Mouse (Mus musculus) neural tube, embryonic 14.5 days (tissue): ENCODE measurements at regions not wholly inside any gene's neighbourhood (a gene's known extent, or its start where the extent isn't known, plus 50 kb on each side); places are given as distances from the start of the nearest gene placed in this dataset.

Source experiments
- ATAC-seq: fragments of 200-750 bp; cut with Nextera tagmentation; 2 replicates; pipeline ENCODE4 v1.8.0; 2017; ENCODE audit warnings: low read depth, mild to moderate bottlenecking, moderate TSS enrichment, moderate library complexity
- H3K27ac ChIP-seq: fragments of 300-500 bp; sonication (generic); 2 replicates; pipeline ENCODE4 v1.5.1; 2014; ENCODE audit warnings: low read depth, mild to moderate bottlenecking, control low read depth, low read length, moderate library complexity, mixed read lengths
- H3K27me3 ChIP-seq: fragments of 300-500 bp; sonication (generic); 2 replicates; pipeline ENCODE4 v1.6.1; 2014; ENCODE audit warnings: low read length; ENCODE audit not compliant: control insufficient read depth, insufficient read depth
- H3K36me3 ChIP-seq: fragments of 300-500 bp; sonication (generic); 2 replicates; pipeline ENCODE4 v1.6.1; 2014; ENCODE audit warnings: low read length, mixed read lengths; ENCODE audit not compliant: control insufficient read depth, insufficient read depth
- H3K4me1 ChIP-seq: fragments of 300-500 bp; sonication (generic); 2 replicates; pipeline ENCODE4 v1.6.1; 2014; ENCODE audit warnings: low read length; ENCODE audit not compliant: control insufficient read depth, insufficient read depth
- H3K4me2 ChIP-seq: fragments of 300-500 bp; sonication (generic); 2 replicates; pipeline ENCODE4 v1.6.1; 2014; ENCODE audit warnings: mild to moderate bottlenecking, low read depth, low read length, control low read depth
- H3K4me3 ChIP-seq: fragments of 300-500 bp; sonication (generic); 2 replicates; pipeline ENCODE4 v1.5.1; 2014; ENCODE audit warnings: low read depth, low read length, control low read depth, mixed read lengths
- H3K9ac ChIP-seq: fragments of 300-500 bp; sonication (generic); replicated peaks from 2 replicates; pipeline ENCODE4 v1.6.1; 2014; ENCODE audit warnings: low read depth, mild to moderate bottlenecking, control low read depth, low read length, mixed read lengths
- H3K9me3 ChIP-seq: fragments of 300-500 bp; sonication (generic); 2 replicates; pipeline ENCODE4 v1.6.1; 2016; ENCODE audit warnings: low read length; ENCODE audit not compliant: control insufficient read depth
- WGBS: fragments of 180-500 bp; shearing (Covaris S2); extraction: QIAGEN DNeasy Blood & Tissue Kit; methylation state at CpG from one replicate; pipeline ENCODE4 v1.1.7; 2014; 5-methylcytosine and 5-hydroxymethylcytosine counted together

DNA sequence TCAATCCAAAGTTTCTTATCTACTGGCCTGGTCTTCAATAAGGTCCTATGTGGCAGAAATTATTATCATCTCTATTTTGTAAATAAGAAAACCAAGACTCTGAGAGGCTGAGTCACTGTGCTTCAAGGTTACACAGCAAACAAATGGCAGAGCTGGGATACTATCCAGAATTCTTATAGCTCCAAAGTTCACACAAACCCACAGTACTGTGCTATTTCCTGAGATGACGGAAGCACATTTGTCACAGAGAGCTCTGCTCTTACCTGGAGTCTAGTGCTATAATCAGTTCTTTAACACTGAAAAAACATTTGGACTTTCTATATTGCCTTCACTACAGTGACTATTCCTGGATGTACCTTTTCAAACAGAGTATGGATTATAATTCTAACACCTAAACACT is 654.7 kb upstream of the Brinp1 start:
- H3K9me3 ChIP-seq = no peaks in the 10 kb centered on the region
- H3K36me3 ChIP-seq = no peaks in the 10 kb centered on the region
- no peak overlapping the region for H3K4me3 ChIP-seq
- WGBS = 95% methylated on average over 1 of the region's 1 CpGs
- no peak overlapping the region for H3K27ac ChIP-seq
- ATAC-seq = no peak
- no peak overlapping the region for H3K9ac ChIP-seq
- no peaks in the 10 kb centered on the region for H3K4me1 ChIP-seq
- H3K4me2 ChIP-seq = no peak overlapping the region
- no peaks in the 10 kb centered on the region for H3K27me3 ChIP-seq

DNA sequence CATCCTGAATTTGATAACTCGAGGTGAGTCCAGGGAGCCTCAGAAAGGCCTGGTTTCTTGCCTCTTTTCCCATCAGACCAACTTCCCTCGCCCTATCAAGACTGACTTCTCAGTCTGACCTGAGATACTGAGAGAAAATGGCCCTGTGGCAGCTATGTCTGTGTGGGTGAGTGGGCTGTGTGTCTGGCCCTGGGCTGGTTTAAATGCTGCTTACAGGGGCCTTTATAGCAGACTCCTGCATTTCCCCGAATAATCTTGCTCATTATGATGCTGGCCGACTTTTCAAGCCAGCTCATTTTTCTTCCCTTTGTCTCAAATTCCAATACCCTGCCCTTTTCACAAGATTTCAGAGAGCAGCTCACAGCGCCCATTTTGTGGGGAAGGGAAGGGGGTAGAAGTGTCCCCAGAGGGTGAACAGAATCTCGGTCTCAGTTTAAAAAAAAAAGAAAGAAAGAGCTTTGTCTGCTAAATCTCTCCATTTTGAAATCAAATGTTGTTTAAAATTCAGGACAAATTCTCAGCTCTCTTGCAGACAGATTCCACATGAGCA is 642.9 kb upstream of the Brinp1 start:
- H3K9me3 ChIP-seq = no peaks in the 10 kb centered on the region
- H3K27me3 ChIP-seq = no peaks in the 10 kb centered on the region
- H3K27ac ChIP-seq = no peak overlapping the region
- H3K4me1 ChIP-seq = no peaks in the 10 kb centered on the region
- no peaks in the 10 kb centered on the region for H3K36me3 ChIP-seq
- H3K4me3 ChIP-seq = no peak overlapping the region
- WGBS = 40% methylated on average over 6 of the region's 6 CpGs
- no peak overlapping the region for H3K9ac ChIP-seq
- ATAC-seq = no peak; the same call in 1 of the 2 replicates
- H3K4me2 ChIP-seq = no peak overlapping the region

DNA sequence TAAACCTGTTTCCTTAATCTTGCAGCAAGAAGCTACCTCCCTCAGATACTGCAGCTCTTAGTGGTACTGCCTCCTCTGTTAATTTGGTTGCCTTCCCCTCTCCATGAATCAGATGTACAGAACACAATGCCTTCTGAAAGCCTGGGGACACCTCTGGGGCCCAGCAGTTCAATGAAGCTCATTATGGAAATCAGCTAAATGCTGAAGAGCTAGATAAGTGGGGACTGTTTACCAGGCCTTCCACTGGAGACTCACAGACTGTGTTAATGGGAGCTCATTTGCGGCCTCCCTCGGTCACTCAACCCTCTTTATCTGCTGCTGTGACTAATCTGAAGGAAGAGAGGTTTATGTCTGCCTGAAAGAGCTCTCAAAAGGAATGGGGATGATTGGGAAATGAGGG is 639.8 kb upstream of the Brinp1 start:
- no peaks in the 10 kb centered on the region for H3K27me3 ChIP-seq
- no peaks in the 10 kb centered on the region for H3K36me3 ChIP-seq
- 34% methylated on average over 2 of the region's 2 CpGs for WGBS
- no peak overlapping the region for H3K4me2 ChIP-seq
- no peak overlapping the region for H3K4me3 ChIP-seq
- H3K9me3 ChIP-seq = no peaks in the 10 kb centered on the region
- H3K4me1 ChIP-seq = no peaks in the 10 kb centered on the region
- peak; percentile 38; the same call in 1 of the 2 replicates for ATAC-seq
- no peak overlapping the region for H3K9ac ChIP-seq
- H3K27ac ChIP-seq = no peak overlapping the region

DNA sequence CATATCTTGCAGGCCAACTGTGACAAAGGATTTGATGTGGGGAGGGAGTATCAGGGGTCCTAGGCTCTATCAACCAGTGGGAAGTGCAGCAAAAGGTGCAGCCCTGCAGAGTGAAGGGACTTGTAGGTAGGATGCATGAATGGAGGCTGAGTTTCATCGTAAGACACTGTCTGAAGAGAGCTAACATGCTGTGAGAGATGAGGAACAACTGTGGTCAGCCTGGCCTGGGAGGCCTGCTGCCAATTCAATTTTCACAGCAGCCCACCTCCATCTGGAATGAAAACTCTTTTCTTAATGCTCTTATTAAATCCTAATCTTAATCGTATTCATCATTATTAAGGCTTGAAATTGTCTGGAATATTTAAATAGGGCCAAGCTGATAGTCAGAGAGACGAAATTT is 622.1 kb upstream of the Brinp1 start:
- Histone ChIP-seq H3K9me3 (no peaks in the 10 kb centered on the region), H3K36me3 (no peaks in the 10 kb centered on the region), H3K9ac (no peak overlapping the region), H3K4me3 (no peak overlapping the region), H3K4me2 (no peak overlapping the region), H3K27me3 (no peaks in the 10 kb centered on the region), H3K27ac (no peak overlapping the region), H3K4me1 (no peaks in the 10 kb centered on the region)
- ATAC-seq = no peak
- 83% methylated on average over 3 of the region's 3 CpGs for WGBS

DNA sequence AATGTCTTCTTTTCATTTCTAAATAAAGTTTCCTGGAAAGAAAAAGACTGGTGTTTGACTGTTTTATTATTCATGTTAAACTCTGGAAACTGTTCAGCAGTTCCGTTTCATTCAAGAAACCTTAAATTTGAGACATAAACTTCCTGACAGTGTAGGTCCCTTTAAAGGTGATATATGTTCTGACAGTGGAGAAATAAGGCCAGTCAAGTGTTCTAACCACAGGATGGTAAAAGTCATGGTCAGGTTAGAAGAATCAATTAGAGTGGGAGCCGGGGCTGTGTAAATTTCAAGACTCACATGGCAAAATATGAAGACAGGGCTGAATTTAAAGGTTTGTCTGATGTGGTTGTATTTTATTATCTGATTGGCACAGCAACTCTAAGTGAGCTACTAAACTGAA is 593.9 kb upstream of the Brinp1 start:
- Histone ChIP-seq H3K9me3 (no peaks in the 10 kb centered on the region), H3K4me3 (no peak overlapping the region), H3K27me3 (no peaks in the 10 kb centered on the region), H3K4me2 (no peak overlapping the region), H3K4me1 (no peaks in the 10 kb centered on the region), H3K36me3 (no peaks in the 10 kb centered on the region), H3K27ac (no peak overlapping the region), H3K9ac (no peak overlapping the region)
- WGBS = 79% methylated on average over 2 of the region's 2 CpGs
- no peak for ATAC-seq

DNA sequence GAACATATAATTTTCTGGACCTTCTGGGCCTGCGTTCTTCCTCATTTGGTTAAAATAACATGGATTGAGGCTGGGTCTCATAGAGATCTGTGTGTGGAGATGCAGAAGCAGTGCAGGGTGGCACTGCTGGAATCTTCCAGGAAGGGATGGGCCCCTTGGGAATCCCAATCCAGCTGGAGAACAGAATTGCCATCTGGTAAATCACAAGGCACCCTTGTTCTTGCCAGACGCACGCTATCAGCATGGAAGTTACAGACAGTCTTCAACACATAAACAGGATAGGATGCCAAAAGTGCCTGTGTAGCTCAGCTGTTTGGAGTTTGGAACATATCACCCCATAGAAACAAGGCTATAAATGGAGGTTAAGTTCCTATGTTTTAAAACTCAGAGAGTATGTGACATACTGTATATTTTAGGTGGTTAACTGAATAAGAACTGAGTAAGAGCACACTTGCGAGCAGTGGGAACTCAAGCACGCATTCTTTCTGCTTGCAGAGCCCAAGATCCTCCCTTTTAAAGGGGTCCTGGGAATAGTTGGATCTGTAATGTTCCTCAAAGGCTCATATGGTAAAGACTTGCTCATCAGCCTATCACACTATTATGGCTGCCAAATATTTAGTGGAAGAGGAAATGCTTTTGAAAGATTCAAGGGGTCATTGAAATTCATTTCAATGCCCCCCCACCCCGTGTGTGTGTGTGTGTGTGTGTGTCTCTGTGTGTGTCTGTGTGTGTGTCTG is 584.1 kb upstream of the Brinp1 start:
- no peaks in the 10 kb centered on the region for H3K27me3 ChIP-seq
- no peak overlapping the region for H3K9ac ChIP-seq
- ATAC-seq = peak; percentile 61
- 71% methylated on average over 6 of the region's 6 CpGs for WGBS
- no peak overlapping the region for H3K4me3 ChIP-seq
- H3K9me3 ChIP-seq = no peaks in the 10 kb centered on the region
- H3K4me2 ChIP-seq = no peak overlapping the region
- no peaks in the 10 kb centered on the region for H3K4me1 ChIP-seq
- H3K36me3 ChIP-seq = no peaks in the 10 kb centered on the region
- H3K27ac ChIP-seq = no peak overlapping the region

DNA sequence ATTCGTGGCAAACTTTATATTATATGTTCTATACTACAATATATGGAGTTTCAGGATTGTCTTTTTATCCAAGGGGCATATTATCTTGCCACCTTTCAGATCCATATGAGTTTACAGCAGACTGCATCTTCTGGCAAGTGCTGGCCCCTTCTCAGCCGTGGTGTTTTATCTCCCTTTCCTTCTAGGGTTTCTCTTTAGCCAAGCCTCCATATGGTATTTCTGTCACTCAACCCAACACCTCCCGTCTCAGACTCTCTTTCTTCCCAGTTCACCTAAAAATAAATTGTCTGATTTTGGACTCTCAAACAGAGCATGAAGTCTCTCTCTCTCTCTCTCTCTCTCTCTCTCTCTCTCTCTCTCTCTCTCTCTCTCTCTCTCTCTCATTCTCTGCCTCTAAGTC is 578.9 kb upstream of the Brinp1 start:
- Histone ChIP-seq H3K9me3 (no peaks in the 10 kb centered on the region), H3K27ac (no peak overlapping the region), H3K4me3 (no peak overlapping the region), H3K4me2 (no peak overlapping the region), H3K27me3 (no peaks in the 10 kb centered on the region), H3K9ac (no peak overlapping the region), H3K36me3 (no peaks in the 10 kb centered on the region), H3K4me1 (no peaks in the 10 kb centered on the region)
- WGBS = 75% methylated on average over 3 of the region's 3 CpGs
- no peak for ATAC-seq

DNA sequence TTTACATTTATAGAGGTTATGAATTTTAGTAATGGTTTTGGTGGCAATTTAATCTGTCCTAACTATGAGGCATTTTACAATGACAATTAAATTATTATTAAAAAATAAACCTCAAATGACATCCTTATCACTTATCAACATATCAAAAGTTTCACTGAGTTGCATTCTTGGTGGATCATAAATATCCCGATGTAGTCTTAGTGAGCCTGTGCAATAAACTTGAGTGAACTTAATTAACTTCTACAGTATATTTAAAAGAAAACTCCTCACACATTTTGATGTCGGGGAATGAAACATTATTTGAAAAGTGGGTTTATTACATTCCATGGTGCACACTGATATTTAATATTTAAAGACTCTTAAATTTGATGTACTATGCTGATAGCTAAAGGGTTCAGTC is 568.9 kb upstream of the Brinp1 start:
- Histone ChIP-seq H3K4me2 (no peak overlapping the region), H3K9me3 (no peaks in the 10 kb centered on the region), H3K36me3 (no peaks in the 10 kb centered on the region), H3K4me1 (no peaks in the 10 kb centered on the region), H3K4me3 (no peak overlapping the region), H3K27me3 (no peaks in the 10 kb centered on the region), H3K9ac (no peak overlapping the region), H3K27ac (no peak overlapping the region)
- 0 out of 2 replicates have a peak, but pooled peaks have one; percentile 24 for ATAC-seq
- WGBS = 79% methylated on average over 2 of the region's 2 CpGs

DNA sequence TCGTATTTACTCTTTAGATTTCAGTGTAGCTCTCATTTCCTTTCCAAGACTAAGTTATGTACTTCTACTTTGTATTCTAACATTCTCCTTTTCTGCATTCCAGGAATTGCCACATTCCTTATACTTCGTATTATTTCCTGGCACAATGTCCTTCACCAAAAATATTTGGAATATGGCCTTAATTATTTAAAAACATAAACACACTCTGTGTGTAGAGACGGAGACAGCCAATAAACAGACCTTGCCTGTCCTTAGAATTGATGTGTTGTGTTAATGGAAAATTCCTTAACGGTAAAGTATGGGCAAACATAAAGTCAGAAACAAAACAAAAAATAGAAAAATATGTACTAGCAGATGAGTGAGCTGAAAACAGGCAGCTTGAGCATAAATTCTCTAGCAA is 554.1 kb upstream of the Brinp1 start:
- H3K4me3 ChIP-seq = no peak overlapping the region
- 85% methylated on average over 4 of the region's 4 CpGs for WGBS
- no peak overlapping the region for H3K4me2 ChIP-seq

More for the DNA sequence above, 554.1 kb upstream of the Brinp1 start:
- ATAC-seq = no peak
- Histone ChIP-seq H3K27ac (no peak overlapping the region), H3K9ac (no peak overlapping the region), H3K9me3 (no peaks in the 10 kb centered on the region), H3K36me3 (no peaks in the 10 kb centered on the region), H3K27me3 (no peaks in the 10 kb centered on the region), H3K4me1 (no peaks in the 10 kb centered on the region)
